Mouse (Mus musculus): ENCODE data around the gene Slc25a51. TPM values are rescaled to one million over a fixed set of nuclear protein-coding genes. Genes with fewer than 3 reads are reported as not detected.

Gene Slc25a51
- total RNA-seq (2014; fragmentation: Nextera tagmentation) (40.3 and 49.4 TPM in 2 replicates), total RNA-seq (2017) (32.4 and 37.1 TPM in 2 replicates)

DNA sequence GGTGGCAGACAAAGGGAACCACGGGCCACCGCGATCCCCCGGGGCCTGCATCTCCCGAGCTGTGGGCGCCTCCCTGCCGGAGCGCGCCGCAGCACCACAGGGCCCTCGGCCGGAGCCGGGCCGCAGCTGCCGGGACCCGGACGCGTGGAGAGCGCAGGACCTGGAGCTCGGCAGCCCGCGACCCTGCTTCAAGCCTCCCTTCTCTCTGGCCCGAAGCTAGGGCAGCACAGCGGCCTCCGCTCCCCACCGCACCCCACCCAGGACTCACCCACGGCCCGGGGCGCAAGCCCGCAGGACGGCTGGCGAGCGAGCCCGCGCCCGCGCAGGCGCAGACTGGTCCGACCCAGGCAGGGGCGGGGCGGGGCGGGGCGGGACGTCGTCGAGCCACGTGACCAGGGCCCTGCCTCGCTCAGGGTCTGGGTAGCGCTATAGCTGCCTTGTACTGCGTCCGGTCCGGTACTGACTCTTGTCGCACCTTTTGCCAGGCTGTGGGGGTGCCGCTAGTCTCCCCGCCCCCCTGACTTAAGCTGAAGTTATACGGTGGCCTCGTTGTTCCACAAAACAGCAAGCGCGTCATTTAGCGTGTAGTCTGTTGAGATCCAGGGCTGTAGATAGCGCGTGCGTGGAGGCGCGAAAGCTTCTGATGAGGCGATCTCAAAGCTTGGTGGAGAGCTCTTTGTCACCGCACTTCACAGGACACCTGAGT, at the start of gene Slc25a51:
Gene Slc25a51, minus strand, starts transcription at position 340 of the 706 bp plus-strand sequence.
- ATAC-seq (replicated peaks; ENCODE audit: poor library complexity, severe bottlenecking), result peak; percentile 75

DNA sequence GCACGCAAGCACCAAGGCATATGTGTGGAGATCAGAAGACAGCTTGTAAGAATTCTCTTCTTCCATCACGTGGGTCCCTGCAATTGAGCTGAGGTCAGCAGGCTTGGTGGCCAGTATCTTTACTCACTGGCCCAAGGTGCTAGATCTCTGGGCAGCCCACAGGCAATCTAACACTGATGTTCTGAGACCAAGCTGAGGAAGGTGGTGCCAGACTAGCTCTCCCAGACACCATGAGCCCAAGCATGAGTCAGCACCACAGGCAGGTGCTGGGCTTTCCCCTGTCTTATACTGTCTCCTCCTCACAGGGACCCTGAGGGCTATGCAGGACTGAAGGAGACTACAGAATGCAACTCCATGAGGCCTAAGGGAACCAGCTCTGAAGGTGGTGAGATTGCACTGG, 49.0 kb upstream of the Slc25a51 start:
- no peak for ATAC-seq (replicated peaks; ENCODE audit: poor library complexity, severe bottlenecking)

DNA sequence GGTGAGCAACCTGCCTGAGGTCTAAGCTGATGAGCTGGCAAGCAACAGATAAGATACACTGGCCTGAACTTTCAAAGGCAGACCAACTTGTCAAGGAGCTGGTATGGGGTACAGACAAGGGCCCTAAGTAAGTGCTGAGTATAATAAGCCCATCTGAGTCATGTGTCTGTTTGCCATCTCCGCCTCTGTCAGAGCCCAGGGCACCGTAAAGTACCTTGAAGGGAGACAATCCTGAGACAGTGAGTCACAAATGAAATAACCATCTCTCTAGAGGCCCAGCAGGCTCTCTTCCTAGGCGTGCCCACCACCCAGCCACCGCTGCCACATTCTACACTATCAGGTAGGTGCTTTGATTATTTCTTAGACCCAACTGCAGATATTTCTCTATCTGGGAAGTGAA, 46.4 kb upstream of the Slc25a51 start:
- no peak for ATAC-seq (replicated peaks; ENCODE audit: poor library complexity, severe bottlenecking)

DNA sequence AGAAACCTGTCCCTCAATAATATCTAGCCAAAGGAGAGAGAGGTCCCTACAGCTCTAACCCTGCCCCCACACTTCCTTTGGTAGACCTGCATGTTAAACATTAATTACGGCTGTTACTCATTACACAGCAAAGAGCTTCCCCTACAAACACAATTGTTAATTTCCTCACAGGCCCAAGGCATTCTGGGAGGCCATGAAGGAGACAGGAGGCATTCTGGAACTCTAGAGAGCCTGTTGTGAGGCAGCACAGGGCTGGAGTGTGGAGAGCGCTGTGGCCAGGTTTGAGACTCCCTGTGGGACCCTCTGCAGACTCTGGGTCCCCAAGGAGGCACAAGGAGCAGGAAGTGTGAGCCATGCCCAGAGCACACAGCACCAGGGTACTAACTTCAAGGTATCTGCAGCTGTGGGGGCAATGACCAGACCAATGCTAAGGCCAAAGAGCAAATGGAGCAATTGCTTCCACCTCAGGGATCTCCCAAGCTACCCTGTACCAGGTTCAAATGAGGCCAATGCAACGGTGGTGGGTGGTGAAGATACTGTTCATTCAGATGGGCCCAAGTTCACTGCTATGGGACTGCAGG, 44.8 kb upstream of the Slc25a51 start:
- ATAC-seq (replicated peaks; ENCODE audit: poor library complexity, severe bottlenecking), result no peak

DNA sequence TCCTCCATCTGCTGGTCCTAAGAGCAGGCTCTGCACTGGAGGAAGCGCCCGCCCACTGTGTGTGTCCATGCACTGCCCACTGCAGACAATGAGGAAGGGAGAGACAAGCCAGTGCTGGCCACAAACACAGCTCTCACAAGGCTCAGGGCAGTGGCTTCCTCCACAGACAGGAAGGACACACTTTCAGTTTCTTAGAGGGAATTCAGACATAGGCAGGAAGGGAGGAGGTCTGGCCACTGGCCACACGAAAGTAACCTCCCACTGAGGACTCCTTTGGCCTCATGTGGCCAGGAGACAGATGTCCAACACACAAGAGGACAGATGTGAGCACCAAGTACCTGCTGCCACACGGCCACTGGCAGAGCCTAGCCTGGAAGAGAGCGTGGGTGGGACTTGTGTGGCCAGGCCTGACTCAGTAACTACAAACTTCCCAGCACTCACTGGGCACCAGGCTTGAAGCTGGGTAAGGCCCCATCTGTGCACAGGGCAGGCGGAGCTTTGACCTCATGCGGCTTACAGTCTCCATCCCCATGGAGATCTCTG, 44.1 kb upstream of the Slc25a51 start:
- peak; percentile 79 for ATAC-seq (replicated peaks; ENCODE audit: poor library complexity, severe bottlenecking)

DNA sequence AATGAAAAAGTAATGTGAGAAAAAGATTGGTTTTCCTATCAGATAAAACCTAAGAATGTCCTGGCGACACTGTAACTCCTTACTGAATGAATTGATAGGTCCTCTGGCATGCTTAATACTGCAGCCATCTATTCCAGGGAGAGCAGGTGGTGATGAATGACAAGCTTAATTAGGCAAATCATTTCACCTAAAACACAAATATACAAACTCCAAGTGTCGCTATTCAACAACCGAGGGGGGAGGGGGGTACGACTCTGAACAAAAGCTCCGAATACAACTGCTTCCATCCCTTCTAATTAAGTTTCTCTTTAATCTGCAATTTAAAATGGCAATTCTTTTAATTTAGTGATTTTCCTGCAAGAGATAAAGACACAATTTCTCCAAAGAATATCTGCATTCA, 40.4 kb upstream of the Slc25a51 start:
- no peak for ATAC-seq (replicated peaks; ENCODE audit: poor library complexity, severe bottlenecking)

DNA sequence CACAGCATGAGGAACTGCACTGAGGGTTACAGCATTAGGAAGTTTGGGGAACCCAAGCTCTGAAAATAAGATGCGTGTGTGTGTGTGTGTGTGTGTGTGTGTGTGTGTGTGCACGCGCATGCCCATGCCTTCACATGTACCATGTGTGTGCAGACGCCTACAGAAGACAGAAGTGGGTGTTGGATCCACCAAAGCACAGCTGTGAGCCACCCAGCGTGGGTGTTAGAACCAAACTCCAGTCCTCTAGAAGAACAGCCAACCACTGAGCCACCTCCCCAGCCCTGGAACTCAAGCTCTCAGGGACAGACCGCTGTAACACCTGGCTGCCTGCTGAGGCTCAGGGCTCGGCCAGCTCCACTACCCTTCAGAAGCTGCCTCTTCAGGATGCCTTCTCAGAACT, 39.9 kb upstream of the Slc25a51 start:
- ATAC-seq (replicated peaks; ENCODE audit: poor library complexity, severe bottlenecking), result peak; percentile 23

DNA sequence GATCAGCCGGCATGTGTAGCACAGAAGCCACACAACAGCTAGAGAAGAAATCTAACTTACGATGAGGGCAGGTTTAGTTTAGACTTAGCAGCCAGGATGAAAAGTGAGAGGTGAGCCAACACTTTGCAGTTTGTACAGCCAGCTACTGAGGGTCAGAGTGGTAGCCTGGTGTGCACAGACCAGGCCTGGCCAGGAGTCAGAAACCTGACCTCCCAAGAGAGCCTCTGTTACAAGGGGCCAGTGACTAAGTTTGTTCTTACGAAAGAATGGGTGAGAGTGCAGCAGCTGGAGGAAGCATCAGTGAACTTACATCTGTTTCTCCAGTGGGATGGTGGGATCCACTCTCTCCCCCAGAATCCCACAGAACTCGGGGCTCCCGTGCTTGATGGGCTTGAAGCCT, 38.6 kb upstream of the Slc25a51 start:
- no peak for ATAC-seq (replicated peaks; ENCODE audit: poor library complexity, severe bottlenecking)

DNA sequence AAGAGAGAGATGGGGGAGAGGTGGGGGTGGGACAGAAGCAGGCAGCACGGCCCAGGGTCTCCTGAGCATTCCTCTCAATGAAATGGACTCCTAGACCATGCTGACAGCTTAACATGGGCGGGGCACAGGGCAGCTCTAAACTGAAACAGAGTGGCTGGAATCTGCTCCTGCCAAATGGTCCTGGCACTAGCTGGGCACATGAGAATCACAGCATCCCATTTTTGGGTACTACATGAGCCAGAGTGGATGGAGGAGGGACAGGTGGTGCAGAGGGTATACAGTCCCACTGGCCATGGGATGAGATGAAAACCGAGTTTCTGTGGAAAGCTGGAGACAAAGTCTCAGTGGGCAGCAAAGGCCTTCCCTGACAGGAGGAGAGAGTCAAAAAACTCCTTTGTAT, 36.7 kb upstream of the Slc25a51 start:
- ATAC-seq (replicated peaks; ENCODE audit: poor library complexity, severe bottlenecking), result no peak

DNA sequence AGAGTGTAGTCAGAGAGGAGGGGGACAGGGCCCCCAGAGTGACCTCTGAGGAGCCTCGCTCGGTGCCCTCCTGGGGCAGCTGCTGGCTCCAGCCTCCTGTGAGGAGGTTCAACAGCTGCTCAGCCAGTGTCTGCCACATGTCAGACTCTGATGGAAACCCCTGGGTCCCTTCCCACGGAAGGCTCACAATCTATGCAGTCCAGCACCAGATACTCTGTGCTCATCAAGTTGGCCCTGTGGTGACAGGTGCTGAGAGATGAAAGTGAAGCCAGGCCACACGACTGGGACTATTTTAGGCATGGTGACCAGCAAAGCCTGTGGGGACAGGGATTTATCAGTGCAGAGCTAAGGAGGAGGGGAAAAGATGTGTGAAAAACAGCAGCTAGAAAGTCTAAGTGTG, 36.2 kb upstream of the Slc25a51 start:
- no peak for ATAC-seq (replicated peaks; ENCODE audit: poor library complexity, severe bottlenecking)

DNA sequence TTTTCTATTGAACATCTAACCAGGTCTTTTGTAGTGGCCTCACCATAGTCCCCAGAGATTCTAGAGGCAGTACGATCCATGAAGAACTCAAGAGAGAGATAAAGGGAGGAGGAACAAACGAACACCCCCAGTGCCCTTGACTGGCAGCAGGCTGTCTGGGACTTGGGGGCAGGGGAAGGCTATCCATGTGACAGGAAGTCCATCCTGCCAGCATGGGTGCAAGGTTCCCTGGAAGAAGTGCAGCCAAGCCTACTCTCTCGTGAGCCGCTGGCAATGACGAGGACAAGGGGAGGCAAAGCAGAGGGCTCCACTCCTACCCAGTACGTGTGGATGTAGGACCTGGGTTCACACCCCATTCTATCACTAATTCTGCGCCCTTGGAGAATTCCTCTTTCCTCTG, 35.1 kb upstream of the Slc25a51 start:
- no peak for ATAC-seq (replicated peaks; ENCODE audit: poor library complexity, severe bottlenecking)

DNA sequence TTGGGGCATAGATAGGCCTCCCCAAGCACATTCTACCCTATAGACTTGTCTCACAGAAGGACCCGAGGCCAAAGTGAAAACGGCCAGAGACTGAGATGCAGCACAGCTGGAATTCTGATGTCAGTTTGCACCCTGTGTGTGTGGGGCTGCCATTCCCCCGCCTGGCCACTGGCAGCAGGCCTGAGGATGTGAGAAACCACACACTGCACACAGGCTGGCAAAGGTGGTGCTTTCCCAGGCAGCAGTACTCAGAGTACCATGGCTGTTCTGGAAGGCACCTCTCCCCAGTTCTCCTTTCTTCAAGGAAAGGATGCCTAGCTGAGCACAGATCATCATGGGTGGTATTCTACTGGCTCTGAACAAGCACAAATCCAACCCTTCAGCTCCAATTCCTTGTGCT, 33.7 kb upstream of the Slc25a51 start:
- no peak; the same call in 1 of the 2 replicates for ATAC-seq (replicated peaks; ENCODE audit: poor library complexity, severe bottlenecking)

DNA sequence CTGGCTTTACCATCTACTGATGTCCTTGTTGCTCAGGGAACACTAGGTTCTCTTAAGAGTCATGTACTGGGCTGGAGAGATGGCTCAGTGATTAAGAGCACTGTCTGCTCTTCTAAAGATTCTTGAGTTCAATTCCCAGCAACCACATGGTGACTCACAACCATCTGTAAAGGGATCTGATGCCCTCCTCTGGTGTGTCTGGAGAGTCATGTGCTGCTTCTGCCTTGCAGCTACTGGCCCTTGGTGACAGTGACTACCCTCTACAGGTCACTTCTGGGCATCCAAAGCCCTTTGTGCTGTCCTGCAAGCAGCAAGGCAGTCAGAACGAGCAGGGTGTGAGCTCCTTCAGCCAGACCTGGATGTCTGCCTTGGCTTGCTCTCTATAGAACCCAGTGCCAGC, 33.2 kb upstream of the Slc25a51 start:
- ATAC-seq (replicated peaks; ENCODE audit: poor library complexity, severe bottlenecking), result no peak

DNA sequence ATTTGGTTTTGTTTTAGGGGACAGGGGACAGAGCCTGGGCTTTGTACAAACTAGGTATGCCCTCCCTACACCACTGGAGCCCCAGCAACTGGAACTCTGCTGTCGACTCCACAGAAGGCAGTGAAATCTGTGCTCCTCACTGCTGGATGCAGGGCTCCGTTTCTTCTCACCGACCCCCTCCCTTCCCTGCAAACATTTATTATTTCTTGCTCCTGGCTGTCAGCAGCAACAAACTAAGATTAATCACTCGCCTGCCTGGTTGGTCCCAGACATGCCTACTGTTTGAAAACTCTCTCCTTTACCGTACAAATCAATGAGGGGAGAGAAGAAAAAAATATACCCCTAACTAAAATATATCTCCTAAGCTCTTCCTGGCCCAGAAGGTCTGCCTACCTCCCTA, 30.7 kb upstream of the Slc25a51 start:
- ATAC-seq (replicated peaks; ENCODE audit: poor library complexity, severe bottlenecking), result no peak

DNA sequence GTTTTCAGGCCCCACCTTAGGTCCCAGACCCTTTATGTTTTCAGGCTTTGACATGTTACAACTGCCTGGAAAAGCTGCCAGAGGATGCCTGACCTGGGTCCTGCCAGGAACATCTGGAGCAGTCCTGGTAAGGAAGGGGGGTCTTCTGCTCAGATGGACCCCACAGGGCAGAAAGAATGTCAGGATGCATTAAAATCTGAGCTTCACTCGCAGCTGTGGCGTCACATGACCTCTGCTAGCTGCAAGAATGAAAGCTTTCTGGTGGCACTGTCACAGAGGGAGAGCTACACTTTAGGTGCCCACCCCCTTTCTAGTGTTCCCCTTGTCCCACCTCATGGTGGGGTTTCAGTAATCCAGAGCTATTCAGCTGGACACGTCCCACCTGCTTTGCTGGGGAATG, 28.4 kb upstream of the Slc25a51 start:
- no peak for ATAC-seq (replicated peaks; ENCODE audit: poor library complexity, severe bottlenecking)

DNA sequence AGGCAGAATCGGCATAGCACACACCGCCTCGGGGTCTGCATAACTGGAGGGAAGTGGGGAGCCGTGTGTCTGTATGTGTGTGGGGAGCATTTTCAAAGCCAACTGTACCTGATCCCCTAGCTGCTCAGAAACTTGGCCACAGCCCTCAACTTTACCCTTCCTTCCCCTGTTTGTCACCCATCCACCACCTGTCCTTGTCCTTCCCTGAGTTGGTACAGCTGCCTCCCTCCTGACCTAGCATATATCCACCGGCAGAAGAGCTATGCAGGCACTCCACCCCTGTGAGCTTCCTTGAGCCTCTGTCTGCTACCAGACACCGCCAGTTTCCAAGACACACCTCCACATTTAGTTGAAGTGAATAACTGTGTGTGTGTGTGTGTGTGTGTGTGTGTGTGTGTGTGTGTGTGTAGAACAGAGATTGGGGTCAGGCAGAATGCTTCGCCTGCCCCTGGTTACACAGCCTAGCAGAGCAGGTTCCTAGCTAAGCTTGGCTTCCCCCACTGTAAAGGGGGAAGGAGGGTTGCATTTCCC, 27.9 kb upstream of the Slc25a51 start:
- ATAC-seq (replicated peaks; ENCODE audit: poor library complexity, severe bottlenecking), result no peak

DNA sequence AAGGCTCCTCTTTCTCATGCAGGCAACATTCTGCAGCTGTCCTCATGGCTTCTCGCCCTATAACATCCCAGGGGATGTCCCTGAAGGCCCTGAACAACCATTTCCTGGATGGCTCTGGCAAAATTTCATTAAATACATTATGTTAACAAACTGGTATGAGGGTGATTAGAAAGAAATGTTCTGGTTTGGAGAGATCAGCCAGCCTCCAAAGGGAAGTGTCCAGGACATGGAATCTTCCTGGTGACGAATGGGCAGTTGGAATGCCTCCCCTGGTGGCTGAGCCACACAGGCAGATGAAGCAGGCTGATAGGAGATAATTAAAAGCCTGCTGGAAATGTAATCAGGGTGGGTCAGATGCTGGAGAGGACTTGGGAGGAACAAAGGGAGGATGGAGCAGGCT, 27.3 kb upstream of the Slc25a51 start:
- no peak for ATAC-seq (replicated peaks; ENCODE audit: poor library complexity, severe bottlenecking)

DNA sequence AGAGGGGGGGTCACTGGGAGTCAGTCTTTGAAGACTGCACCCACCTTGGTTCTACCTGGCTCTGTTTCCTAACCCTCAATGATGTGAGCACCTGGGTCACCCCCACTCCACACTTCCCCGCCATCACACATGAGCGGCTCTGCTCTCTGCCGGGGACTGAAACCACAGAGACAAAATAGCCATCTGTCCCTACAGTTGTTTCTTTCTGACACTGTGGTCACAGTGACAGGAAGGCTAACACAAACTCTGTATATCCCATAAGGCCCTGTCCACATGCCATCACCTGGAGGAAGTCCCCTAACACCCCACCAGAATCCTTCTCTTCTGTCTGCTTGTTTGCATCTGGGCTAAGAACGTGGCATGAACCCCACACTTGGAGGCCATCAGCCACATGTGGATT, 26.1 kb upstream of the Slc25a51 start:
- no peak for ATAC-seq (replicated peaks; ENCODE audit: poor library complexity, severe bottlenecking)

DNA sequence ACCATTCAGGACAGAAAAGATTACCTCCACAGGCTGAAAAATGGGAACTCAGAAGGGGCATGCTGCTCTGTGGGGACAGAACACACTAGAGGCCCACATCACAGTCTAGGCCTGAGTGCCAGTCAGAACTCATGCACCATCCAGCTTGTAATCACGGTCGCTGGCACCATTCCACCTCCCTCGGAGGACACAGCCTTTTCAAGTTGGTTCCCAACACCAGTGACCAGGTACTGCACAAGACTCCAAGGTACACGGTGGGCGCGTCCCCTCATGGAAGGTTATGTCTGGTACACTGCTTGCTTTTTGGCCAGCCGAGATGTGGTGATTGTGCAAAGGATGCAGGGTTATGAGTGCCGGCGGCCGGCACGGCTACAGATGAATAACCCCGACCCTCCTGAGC, 25.5 kb upstream of the Slc25a51 start:
- no peak for ATAC-seq (replicated peaks; ENCODE audit: poor library complexity, severe bottlenecking)

DNA sequence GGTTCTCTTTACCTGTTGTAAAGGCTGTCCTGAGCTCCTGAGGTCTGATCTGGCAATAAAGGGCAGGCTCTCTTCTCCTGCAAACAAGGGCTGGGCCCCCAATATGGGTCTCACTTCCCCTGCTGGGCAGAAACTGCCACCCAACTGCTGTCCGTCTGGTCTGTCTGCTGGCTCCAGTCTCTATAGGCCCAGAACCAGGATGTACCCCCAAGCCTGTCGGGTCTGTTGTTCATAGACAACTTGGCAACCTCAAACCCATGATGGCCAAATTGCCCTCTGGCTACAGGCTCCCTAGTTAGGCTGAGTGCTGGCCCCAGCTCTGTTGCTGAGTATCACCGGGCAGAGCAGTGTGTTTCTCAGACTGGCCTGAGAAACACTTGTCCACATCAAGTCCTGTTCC, 23.2 kb upstream of the Slc25a51 start:
- no peak for ATAC-seq (replicated peaks; ENCODE audit: poor library complexity, severe bottlenecking)

DNA sequence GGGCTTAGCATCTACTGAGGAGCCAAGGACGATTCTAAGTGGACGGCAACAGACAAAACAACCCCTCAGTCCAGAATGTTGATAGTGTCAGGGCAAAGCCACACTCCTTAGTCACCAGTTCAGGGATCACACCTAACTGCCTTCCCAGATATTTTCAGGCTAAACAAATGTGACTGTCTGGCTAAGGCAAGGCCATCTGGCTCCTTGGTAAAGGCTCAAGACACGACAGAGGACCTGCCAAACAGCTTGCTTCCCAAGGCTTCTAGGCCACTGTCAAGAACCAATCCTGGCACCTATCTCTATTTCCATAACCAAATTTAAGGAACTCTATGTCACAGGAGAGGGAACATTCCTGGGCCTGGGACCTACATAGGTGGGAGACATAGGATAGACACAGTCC, 22.8 kb upstream of the Slc25a51 start:
- ATAC-seq (replicated peaks; ENCODE audit: poor library complexity, severe bottlenecking), result no peak

DNA sequence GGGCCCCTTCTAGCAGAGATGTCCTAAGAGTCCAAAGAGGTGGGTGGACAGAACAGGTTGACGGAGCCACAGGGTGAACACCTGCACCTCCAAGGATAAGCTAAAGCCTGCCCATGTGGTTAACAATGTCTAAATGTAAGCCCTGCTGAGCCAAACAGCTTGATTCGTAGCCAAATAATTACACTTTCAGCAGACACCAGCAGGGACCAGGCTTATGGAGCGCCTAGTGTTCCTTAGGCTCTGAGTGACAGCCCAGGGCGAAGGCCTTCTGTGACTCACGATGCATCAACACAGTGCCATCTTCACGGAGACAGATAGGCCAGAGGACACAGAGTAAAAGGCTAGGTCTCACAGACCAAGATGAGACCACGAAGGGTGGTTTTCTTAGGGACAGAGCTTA, 20.9 kb upstream of the Slc25a51 start:
- no peak for ATAC-seq (replicated peaks; ENCODE audit: poor library complexity, severe bottlenecking)
